Mouse (Mus musculus) E14TG2a.4 (cell line): Measurements from ENCODE around the gene Scn4b.

ENCODE experiments used
- CTCF ChIP-seq: conservative IDR thresholded peaks from 2 replicates; pipeline ENCODE4 v1.5.1; 2014; ENCODE audit warnings: low read length
- NANOG ChIP-seq: IDR thresholded peaks from 2 replicates; pipeline ENCODE4 v1.6.1; 2014; ENCODE audit warnings: borderline replicate concordance, low read length, mixed read lengths

DNA sequence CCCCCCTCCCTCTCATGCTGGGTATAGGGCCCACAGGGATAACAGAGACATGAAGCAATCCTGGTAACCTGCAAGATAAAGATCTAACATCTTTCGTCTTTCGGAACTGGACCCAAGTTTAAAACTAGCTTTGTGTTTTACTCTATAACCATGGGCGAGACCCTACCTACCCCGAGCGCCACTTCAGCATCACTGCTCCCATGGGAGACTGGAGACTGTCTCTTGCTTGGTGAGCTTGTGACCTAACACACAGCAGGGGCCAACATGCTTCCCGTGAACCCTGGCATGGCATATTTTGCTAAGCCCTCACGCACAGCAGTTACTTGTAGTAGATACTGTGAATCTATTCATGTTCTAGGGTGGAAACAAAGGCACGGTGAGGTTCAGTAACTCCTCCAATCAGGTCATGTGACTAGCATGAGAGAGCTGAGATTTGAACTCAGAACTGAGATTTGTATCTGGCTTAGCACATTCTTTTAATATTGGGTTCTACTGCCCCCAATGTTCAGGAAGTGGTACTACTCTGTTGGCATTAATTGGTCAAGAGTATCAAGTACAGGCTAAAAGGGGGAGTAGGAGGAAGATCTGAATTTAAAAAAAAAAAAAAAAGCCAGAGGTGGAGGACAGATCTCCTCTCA is 18.8 kb upstream of the Scn4b start:
- TF ChIP-seq CTCF = no peak
- no peak for TF ChIP-seq NANOG
